Mouse (Mus musculus) mouse trophoblast stem cell (cell line): ENCODE data around the gene Sez6.

Source experiments
- in situ Hi-C, 2 experiments: fragments of 300-500 bp; cut with MseI, MboI; formaldehyde crosslinking; loops; 2 replicates in 1 of 2; 3 replicates in 1 of 2; pipeline ENCODE4 v1.15.1; 2025

Sez6 gene

DNA sequence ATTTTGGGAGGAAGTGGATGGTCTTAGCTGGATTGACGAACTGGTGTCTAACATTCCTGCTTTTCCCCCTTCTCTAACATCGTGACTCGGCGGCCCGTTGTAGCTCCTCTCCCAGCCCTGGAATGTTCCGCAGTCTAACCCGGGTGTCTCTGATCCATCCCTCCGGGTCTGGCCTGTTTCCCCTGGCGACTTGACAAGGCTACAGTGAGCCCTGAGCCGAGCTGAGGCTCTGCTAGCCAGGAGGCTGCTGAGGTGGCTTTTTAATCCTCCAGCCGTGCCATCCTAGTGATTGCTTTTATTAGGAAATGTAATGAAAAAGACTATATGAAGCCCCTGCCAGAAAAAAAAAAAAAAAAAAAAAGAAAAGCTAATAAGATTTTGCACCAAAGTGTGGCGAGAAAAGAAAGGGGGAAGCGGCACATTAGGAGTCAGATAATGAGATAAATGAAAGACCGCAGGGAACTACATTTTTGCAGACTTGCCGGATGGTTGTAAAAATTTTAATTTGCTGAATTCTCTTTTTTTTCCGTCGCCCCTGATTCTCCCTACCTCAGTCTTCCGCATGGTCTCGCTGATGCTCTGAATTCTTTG lies 24.4 kb upstream of the Sez6 start:
- in situ Hi-C loops = no loop called here

DNA sequence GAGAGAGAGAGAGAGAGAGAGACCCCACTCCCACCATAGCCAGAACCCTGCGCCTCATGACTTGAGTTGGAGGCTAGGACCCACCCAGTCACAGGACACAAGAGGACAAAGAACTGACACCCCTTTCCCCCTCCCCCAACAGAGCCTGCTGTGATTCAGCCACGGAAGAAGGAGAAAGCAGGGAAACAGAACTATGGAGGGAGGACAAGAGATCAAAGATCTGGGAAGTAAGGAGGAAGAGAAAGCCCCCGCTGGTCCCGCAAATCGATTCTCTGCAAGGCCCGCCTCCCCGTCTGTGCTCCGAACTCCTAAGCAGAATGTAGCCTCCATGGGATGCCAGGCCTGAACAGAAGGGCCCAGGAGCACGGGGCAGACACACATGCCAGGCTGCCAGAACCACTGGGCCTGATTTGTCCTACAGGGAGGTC lies 23.8 kb upstream of the Sez6 start:
- in situ Hi-C loops = no loop called here

DNA sequence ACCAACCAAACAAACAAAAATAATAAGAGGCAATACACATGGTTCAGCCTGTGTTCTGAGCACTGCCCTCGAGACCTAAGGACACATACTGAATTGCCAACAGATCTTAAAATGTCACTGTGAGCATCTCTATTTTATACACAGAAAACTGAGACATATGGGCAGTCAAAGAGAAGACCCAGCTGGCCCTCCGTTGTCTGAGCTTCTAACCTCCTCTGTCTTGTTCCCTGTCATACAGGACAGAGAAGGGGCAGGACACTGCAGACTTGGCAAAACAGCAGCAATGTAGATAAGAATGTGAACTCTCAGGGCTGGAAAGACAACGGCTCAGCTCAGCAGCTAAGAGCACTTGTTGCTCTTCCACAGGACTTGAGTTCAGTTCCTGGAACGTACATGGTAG lies 22.1 kb upstream of the Sez6 start:
- in situ Hi-C loops = no loop called here

DNA sequence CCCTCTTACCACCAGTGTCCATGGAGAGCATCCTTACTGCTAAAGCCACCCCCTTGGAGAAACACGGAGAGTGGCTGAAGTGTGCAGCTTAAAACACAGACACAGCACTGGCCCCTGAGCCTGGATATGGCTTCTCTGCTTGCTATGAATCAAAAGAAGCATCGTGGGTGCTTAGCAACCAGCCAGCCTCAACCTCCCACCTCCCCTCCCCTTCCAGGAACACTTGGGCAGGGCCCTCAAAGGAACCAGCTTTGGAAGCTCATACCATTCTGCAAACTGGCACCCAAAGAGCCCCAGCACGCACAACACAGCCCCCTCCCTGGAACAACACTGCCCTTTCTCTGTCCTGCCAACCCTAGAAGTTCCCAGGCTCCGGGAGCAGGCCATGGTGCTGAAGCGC lies 21.2 kb upstream of the Sez6 start:
- in situ Hi-C loops = no loop called here

DNA sequence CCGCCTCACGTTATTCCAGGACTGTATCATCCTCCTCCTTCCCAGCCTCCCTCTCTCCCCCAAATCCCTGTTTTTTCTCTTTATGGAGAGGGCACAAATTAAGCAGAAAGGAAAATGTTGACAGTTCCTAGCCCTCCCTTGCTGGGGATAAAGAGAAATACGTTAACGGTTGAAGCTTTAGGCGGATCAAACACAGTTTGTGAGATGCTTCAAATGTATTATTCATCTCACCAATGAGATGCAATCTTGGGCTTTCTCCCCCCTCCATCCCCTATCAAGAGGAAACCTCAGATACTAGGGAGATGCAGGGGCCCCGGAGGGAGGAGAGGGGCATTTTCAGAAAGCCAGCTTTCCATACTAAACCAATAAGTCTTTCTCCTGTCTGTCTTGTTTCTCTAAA lies 20.8 kb upstream of the Sez6 start:
- in situ Hi-C loops = no loop called here

DNA sequence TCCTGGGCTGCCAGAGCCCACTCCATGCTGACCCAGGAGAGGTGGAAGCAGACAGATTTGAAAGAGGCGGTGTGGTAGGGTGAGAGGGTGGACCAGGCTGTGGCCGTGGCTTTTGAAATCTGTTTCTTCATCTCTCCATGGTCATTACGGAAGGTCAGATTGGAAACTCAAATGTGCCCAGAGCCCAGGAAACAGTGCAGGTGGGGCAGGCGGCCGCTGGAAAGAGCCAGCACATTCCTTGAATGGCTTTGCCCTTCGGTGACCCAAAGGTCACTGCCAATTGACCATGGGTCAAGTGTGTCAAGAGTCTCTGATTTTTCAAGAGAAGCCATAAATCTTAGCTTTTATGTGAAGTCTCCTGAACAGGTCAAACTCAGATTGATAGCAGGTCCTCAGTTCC lies 17.1 kb upstream of the Sez6 start:
- in situ Hi-C loops = no loop called here

DNA sequence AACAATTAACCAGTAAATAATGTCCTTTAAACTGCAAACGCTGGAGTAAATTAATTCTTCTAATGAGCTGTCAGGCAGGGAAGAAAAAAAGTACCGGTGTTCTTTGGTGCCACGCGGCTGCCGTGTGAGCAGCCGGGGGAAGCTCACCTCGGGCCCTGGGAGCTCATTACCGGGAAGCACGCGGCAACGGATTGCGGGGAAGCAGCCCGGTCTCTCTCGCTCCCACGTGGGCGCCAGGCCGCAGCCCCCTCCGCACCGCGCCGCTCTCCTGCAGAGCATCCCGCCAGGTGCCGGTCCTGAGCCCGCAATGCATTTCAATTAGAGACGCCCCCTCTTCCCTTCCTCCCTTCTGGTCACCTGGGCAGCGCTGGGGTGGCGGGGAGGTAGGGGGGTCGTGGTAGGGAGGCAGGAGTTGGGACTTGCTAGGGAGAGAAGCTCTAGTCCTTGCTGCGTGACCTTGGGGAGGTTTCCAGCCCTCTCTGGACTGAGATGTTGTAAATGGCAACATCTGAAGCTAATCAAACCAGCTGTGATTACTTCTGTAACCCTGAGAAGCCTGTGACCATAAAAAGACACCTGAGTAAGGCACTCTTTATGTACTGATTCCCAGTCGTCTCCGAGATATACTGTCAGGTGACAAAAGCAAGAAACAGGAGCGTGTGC lies 15.9 kb upstream of the Sez6 start:
- in situ Hi-C loops = no loop called here

DNA sequence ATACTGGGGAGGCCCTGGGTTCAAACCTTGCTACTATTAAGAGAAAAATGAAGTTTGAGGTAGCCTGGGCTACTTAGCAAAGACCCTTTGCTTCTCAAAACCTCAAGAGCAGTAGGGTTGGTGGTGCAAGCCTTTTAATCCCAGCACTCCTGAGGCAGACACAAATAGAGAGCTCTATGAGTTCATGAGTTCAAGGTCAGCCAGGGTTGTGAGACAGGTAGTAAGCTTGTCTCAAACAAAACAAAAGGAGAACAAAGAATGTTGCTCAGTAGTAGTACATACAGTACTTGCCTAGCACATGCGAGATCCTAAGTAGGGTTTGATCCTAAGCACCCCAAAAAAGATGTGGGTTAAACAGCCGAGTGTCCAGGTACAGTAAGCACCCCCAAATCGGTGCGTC lies 13.9 kb upstream of the Sez6 start:
- in situ Hi-C loops = no loop called here

DNA sequence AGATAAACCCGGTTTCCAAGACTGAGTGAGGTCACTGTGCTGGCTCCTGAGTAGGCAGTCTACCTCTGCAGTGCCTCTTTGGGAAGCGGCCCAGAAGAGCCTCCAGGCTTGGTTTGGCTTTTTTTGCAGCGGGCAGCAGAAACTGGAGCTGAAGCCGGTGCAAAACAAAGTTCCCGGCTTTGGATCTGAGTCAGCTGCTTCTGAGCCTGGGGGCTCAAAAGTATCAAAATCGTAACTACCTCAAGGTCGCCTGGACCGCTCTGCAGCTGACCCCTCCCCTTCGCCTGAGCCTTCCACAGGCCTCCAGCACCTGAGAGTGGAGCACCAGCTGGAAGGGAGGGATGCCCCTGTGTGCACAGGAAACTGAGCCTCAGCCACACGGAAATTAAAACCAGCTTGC lies 13.4 kb upstream of the Sez6 start:
- in situ Hi-C loops = no loop called here

DNA sequence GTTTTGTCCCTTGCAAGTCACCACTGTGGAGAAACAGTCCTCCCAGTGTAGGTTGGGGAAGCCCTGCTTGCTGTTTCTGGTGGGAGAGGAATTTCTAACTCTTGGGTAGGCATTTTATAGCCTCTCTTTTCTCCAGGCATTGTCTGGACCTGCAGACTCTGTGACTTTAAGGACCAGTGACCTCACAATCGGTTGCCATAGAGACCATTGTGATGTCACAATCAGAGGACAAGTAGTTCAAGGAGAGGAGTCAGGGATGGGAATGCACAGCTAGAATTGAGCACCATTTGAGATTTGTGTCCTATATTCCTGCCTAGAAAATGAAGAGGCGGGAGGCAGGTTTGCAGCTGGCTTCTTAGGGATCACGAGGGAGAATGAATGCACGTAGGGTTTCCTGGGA lies 7.3 kb upstream of the Sez6 start:
- in situ Hi-C loops = no loop called here

DNA sequence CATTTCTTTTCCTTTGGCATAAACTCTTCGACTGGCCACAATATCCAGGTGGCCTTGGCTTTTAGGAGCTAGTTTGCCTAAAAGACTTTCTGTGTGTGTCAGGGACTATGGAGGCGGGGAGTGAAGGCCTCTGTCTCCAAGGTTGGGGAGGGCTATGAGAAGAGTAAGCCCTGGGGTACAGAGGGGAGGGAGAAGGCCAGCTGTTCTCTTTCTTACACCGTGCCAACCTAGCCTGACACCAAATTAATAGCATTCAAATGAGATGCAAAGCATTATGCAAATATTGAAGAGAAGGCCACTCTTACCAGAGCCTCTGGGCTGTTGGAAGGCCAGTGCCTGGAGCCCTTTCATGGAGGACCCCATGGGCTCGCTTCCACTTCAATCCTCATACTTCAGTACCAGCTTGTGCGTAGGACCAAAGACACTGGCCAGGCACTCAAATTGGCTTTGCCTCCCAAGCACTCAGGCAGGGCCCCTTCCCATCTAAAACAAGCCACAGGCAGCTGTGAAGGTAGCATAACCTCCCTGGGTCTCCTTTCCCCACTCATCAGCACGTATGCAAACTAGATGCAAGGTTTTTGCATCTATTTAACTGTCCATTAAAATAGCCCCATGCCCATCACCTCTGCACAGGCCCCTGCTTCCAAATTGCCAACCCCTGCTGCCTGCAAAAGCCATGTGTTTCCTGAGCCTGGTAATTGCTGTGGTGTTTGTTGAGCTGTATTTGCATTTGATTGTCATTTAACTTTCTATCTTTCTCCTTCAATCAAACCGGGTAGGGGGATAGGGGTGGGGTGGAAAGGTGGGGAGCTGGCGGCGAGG lies 4.6 kb upstream of the Sez6 start:
- in situ Hi-C loops = no loop called here

DNA sequence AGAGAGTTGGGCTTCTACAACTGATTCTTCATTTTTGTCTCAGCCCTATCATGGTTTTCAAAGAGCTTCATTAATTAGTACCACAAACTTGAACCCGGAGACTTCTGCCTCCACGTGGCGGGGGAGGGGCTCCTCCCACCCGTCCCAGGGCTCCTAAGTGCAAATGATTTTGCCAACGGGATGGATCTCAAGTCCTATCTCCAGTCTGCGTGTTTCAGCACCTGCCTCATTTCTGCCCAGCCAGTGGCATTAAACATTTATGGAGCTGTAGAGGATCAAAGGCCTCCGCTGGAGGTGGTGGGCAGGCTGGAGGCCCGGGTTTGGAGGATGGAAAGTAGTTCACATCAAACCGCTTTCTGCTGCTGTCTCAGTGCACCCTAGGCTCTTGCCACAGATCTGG lies 3.9 kb upstream of the Sez6 start:
- in situ Hi-C loops = no loop called here

DNA sequence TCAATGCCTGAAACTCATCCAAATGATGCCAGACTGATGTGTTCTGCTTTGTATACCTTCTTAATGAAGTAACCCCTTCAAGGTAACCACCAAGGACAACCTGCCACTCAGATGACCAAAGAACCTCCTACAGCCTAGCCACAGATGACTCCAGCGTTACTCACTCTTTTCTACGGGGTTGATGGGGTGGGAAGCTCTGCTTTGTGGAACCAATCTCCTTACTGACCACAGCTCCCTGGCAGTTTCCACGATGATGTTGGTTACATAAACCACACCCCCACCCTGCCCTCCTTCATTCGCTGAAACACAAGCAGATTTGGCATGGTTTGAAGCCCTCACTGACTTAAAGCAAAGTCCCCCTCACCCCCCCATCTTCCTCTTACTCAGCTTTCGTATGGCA lies 2.8 kb upstream of the Sez6 start:
- in situ Hi-C loops = no loop called here

DNA sequence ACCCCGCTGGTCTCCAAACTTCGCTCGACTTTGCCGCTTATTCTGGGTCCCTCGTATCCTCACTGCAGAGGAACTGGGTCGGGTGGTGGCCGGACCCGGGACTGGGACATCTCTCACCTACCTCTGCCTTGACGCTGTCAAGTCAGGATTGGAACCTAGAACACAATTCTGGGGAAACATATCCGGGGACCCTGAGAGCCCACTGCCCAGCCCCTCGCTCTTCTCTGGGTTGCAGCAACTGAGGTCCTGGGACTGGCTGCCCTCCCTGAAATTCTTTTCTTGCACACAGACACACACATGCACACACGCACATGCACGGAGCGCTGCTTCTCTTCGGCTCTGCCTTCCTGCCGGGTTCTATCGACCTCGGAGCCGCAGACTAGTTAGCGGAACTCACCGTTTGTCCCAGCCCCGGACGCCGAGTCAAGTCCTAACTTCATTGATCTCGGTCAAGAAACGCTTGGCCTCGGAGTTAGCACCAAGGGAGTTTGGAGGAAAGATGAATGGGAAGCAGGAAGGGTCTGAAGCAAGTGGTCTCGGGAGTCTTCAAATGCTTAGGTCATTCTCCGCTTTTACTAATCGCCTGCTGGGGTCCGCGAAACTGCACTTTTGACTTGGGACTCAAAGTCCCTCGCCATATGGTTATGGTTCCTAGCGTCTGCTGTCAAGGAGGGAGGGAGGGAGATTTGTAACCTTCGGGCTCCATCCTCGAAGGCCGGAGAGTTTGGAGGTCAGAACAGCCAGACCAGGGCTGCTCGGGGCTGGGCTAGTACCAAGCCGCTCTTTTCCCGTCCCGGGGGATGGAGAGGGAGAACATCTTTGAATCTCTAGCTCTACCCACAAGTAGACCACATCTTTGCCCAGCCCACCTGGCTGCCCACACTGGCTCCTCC lies 1.2 kb downstream of the Sez6 start:
- in situ Hi-C loops = no loop called here

DNA sequence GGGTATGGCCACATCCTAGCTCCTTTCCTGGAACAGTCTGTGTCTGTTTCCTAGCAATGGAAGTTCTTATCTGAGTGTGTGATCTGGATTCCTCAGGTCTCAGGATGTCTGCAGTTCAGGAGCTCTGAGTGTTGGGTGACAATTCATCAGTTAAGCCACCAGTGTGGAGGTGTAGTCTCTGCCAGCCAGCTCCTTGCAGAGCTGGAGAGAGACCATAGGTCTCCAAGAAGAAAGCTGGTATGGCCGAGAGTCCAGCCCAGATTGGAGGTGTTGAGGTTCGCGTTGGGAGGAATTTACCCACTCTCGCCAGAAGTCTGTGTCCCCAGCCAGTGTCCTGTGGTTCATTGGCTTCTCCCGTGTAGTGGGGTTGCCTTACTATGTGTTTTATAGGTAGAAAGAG lies 2.0 kb downstream of the Sez6 start:
- in situ Hi-C loops = no loop called here

DNA sequence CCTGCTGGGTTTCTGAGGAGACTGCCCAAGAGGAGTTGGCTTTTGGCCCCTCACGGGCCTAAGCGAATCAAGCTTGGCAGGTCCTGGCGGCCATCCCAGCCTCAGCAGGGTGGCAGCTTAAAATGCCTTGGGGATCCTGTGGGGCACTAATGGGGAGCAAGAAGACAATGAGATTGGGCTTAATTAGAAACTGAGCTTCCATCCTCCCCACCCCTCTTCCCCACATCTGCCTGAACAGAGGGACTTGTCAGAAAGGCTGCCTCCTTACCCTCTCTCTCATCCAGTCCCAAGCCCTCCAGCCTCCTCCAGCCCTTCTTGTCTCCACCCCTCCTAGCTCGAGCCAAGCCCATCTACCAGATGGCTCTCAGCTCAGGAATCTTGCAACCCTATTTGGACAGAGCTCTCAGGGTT lies 3.5 kb downstream of the Sez6 start:
- in situ Hi-C loops = no loop called here

DNA sequence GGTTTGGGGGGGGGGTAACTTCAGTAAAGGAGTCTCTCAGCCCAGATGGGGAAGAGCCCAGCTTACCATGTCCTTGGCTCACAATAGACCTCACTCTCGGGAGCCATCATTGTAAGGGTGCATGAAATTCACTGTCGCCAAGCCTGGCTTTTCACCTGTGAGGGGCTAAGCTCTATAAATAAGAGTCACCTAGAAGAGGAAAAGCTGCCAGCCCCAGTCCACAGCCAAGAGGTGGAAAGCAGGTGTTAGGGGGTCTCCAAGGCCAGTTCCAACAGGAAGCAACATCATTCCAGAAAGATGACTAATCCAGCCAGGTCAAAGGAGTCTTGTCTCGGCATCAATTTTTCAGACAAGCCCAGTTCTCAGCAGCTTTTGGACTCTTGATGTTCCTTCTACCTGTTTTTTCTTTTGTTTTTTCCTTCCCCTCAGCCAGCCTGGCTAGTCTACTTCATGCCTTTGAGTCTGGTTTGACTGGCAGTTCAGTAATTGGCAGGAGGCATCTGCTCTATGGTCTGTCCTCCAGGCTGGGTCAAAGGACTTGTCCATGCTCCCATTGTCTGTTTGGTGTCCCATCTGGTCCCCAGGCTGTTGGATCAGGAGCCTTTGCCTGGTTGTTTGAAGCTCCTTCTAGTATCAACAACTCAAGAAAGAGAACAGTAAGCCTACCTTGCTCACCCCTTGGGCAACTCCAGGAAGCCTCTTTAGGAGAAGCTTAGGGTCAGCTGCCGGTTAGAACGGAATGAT lies 4.1 kb downstream of the Sez6 start:
- in situ Hi-C loops = no loop called here

DNA sequence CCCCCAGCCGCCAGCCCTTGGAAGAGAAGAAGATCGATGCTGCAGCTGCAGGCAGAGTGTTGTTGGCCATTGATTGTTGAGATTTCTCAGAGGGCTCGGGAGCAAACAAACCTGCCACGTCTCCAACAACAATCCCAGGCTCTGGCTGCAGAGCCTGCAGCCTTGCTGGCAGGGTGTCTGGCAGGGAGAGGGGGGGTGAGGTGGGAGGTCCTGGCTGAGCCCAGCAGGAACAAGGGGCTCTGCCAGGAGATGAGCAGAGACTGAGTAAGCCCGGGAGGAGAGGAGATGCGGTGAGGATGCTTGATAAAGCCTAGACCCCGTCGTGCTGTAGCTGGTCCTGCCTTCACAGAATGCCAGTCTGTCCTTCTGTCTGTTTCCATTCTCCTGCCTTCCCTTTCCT lies 6.2 kb downstream of the Sez6 start:
- in situ Hi-C loops = no loop called here

DNA sequence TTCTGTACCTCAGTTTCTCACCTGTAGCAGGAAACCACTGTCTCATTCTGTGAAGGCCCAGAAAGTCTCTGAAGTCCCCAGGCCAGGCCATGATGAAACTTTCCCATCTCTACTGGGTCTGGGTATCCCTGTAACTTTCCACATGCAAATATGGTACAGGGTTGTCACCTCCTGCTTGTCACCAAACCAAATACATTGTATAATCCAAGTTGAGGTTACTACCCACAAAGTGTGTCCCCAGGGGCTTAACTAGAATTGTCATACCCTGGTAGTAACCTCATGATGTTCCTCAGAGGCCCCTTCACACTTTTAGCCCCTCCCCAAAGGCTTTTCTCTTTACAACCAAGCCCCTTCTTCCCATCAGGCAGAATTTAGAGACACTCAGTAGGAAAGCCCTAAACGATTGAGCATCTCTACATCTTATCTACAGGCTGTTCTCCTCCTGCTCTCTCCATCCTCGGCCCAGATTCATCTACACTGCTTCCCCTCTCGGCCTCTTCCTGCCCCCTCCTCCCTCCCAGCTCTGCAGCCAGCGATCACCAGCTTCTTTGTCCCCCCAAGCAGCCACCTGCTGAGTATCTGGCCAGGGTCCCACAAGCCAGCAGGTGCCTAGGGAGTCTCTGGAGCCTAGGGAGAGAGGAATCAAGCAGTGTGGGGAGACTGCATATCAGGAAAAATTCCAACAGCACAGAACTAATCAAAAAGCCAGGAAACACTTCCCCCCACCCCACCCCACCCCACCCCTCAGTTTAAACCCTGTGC lies 7.2 kb downstream of the Sez6 start:
- in situ Hi-C loops = no loop called here

DNA sequence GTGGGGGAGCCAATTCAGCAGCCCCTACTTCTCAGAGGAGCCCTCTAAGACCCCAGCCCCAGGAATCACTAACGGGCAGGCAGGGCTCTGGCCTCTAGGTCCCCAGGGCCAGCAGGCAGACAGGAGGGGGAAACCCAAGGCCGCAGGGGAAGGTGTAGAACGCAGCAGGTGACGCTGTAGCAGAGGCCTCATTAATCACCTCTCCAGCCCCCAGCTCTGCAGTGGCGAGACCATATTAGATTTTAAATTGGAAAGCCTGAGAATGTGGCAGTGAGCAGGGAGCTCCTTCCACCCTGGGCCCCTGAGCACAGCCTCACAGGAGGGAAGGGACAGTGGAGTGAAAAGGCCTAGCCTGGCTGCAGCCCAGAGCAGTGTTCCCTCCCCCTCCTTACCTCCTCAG lies 11.6 kb downstream of the Sez6 start:
- in situ Hi-C loops = no loop called here

DNA sequence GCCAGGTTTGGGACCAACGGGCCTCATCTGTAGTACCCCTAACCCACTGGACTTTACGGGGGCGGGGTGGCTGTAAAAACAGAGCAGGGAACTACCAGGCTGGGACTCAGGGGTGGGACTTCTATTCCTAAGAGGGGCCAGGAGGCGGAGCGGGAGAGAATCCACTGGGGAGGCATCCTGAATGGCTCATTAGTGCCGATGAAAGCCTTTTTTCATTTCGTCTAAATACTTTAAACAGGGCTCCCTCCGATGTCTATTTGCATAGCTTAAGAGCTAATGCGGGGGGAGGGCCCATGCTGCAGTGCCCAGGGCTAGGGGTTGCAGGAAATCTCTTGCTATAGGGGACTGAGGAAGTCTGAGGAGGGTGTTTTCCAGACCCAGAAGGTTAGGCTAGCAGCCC lies 17.3 kb downstream of the Sez6 start:
- in situ Hi-C loops = no loop called here
